16 mouse cellular contexts compared by ENCODE assay signal in genomic region chr1:170550649-170551440, GRCm38 (mm10). TPM values are rescaled to one million over a fixed set of nuclear protein-coding genes. Genes with fewer than 3 reads are reported as not detected.
DNase-seq lines count a peak whose midpoint lies in the region; ATAC-seq and TF ChIP-seq lines count a peak whose summit lies in the region.
"Had no signal": no experiment of that assay in that cellular context is flagged by ENCODE, and none has a peak within 500 bp of the region (broad histone marks: within the 10 kb centered on the region; RNA-seq: fewer than 3 reads in every experiment).

No protein-coding gene starts in this region.

- TF ChIP-seq CTCF in heart, postnatal 0 days (IDR thresholded peaks at IDR 0.05; ENCODE audit: low read depth): no peak

- intact Hi-C loops in left cerebral cortex, postnatal 14 days (cut with DNase I): no loop called here

- peak overlapping the region; percentile 42; the same call in 1 of the 2 replicates for H3K27ac ChIP-seq in lung, embryonic 15.5 days
- peak overlapping the region; percentile 79 for H3K27ac ChIP-seq in heart, postnatal 0 days (ENCODE audit: low read depth)
- H3K27ac ChIP-seq: left cerebral cortex, adult 2 months; liver, embryonic 13.5 days; midbrain, embryonic 12.5 days had no signal

- H3K36me3 ChIP-seq in lung, embryonic 15.5 days: no peaks in the 10 kb centered on the region
- no peaks in the 10 kb centered on the region for H3K36me3 ChIP-seq in heart, postnatal 0 days (replicated peaks; ENCODE audit: control insufficient read depth, insufficient read depth, low read length)
- H3K36me3 ChIP-seq: G1E; liver, embryonic 13.5 days; midbrain, embryonic 12.5 days had no signal

- H3K9me3 ChIP-seq in lung, embryonic 15.5 days: no peaks in the 10 kb centered on the region
- 0 out of 2 replicates have a peak, but pooled peaks cover 3% of the 10 kb centered on the region for H3K9me3 ChIP-seq in heart, postnatal 0 days (replicated peaks; ENCODE audit: control insufficient read depth, low read length)
- H3K9me3 ChIP-seq: G1E had no signal

- ATAC-seq in lung, embryonic 15.5 days (ENCODE audit: borderline replicate concordance, extremely low read depth, low FRiP score, low TSS enrichment): no peak
- ATAC-seq in heart, postnatal 0 days (ENCODE audit: insufficient read depth, low read depth): no peak
- ATAC-seq: activated CD4-positive, CD25-positive, alpha-beta regulatory T cell, adult 4 months; intestine, postnatal 0 days had no signal

- no peaks in the 10 kb centered on the region for H3K27me3 ChIP-seq in lung, embryonic 15.5 days
- no peaks in the 10 kb centered on the region for H3K27me3 ChIP-seq in heart, postnatal 0 days (ENCODE audit: control insufficient read depth, insufficient read depth, low read length)
- H3K27me3 ChIP-seq: liver, embryonic 13.5 days; midbrain, embryonic 12.5 days had no signal

- whole genome bisulfite sequencing in lung, embryonic 15.5 days: 30% methylated on average over 8 of the region's 8 CpGs
- 9% methylated on average over 8 of the region's 8 CpGs for WGBS in heart, postnatal 0 days

- H3K4me1 ChIP-seq in lung, embryonic 15.5 days: peaks cover 29% of the 10 kb centered on the region
- H3K4me1 ChIP-seq in heart, postnatal 0 days (ENCODE audit: control insufficient read depth, insufficient read depth): peaks cover 51% of the 10 kb centered on the region
- H3K4me1 ChIP-seq: midbrain, embryonic 12.5 days had no signal

- no peak overlapping the region for H3K4me2 ChIP-seq in lung, embryonic 15.5 days
- no peak overlapping the region for H3K4me2 ChIP-seq in heart, postnatal 0 days (ENCODE audit: low read depth, low read length)
- H3K4me2 ChIP-seq: liver, embryonic 13.5 days; midbrain, embryonic 12.5 days had no signal

- H3K4me3 ChIP-seq in lung, embryonic 15.5 days: no peak overlapping the region
- H3K4me3 ChIP-seq in heart, postnatal 0 days (ENCODE audit: low read depth, low read length): no peak overlapping the region
- H3K4me3 ChIP-seq: left cerebral cortex, adult 2 months; liver, embryonic 13.5 days; midbrain, embryonic 12.5 days had no signal

- TF ChIP-seq EP300 in heart, postnatal 0 days (IDR thresholded peaks at IDR 0.05; ENCODE audit: low read depth): no peak

- peak; percentile 38 to 70 for DNase-seq in adrenal gland, adult (ENCODE audit: inconsistent age in 2 of 2, low spot score in 1 of 2)
- DNase-seq in adrenal gland, postnatal 4 days (ENCODE audit: low spot score in 2 of 2): no peak
- DNase-seq in lung, postnatal 10 days: no peak
- peak; percentile 39 for DNase-seq in heart, postnatal 0 days (ENCODE audit: low spot score)
- DNase-seq in kidney, postnatal 25 days: peak; percentile 43 to 55
- DNase-seq in left cerebral cortex, postnatal 14 days (ENCODE audit: low spot score in 2 of 2): no peak
- DNase-seq in cerebellum, adult 9-11 months: no peak
- DNase-seq: cerebellum, adult 8-10 months; liver, embryonic 13.5 days; thymus, postnatal 14 days had no signal

- H3K9ac ChIP-seq in lung, embryonic 15.5 days: no peak overlapping the region
- no peak overlapping the region for H3K9ac ChIP-seq in heart, postnatal 0 days (replicated peaks; ENCODE audit: low read depth, low read length)
- H3K9ac ChIP-seq: liver, embryonic 13.5 days; midbrain, embryonic 12.5 days had no signal

RNA-seq across cellular contexts. Expression of gene Nos1ap, which starts 38.8 kb away (rescaled TPM):
- 10 to 100 TPM; 31.7 to 37.5 TPM for total RNA-seq in adrenal gland, postnatal 4 days (2021)
- polyA plus RNA-seq in lung, embryonic 15.5 days (2015; fragmentation: Nextera tagmentation; extraction: Ambion mirVana): 8.8 and 10.6 TPM in 2 replicates
- 0.99 and 22.1 TPM in 2 replicates for total RNA-seq in heart, postnatal 0 days (2014; rRNA removed; ENCODE audit: low replicate concordance)
- polyA plus RNA-seq in heart, postnatal 0 days (2015; fragmentation: Nextera tagmentation; extraction: Ambion mirVana): 7.7 and 10.3 TPM in 2 replicates
- 100 to 1,000 TPM; 140 to 141 TPM for total RNA-seq in left cerebral cortex, postnatal 14 days (2021)
- polyA plus RNA-seq: activated CD4-positive, CD25-positive, alpha-beta regulatory T cell, adult 4 months had no signal

Comparison
In these comparisons a context has a peak if more than half of its experiments do, and no peak if none do; other contexts are left out.
1. DNase-seq: peak in adrenal gland, adult (2 of 2), heart, postnatal 0 days (single experiment) and kidney, postnatal 25 days (2 of 2); none in adrenal gland, postnatal 4 days (0 of 2), lung, postnatal 10 days (single experiment), left cerebral cortex, postnatal 14 days (0 of 2) and cerebellum, adult 9-11 months (single experiment).